Mouse (Mus musculus) embryonic fibroblast, embryonic 13.5 days (primary cell): ENCODE measurements at regions not wholly inside any gene's neighbourhood (a gene's known extent, or its start where the extent isn't known, plus 50 kb on each side); places are given as distances from the start of the nearest gene placed in this dataset.

Source experiments
- CTCF ChIP-seq: IDR thresholded peaks from 2 replicates; pipeline ENCODE4 v1.5.1; 2011; ENCODE audit warnings: mild to moderate bottlenecking, control low read depth, low read length, moderate library complexity, borderline replicate concordance; ENCODE audit not compliant: insufficient read depth
- POLR2A ChIP-seq: IDR thresholded peaks from 2 replicates; pipeline ENCODE4 v1.6.1; 2011; ENCODE audit warnings: low read depth, mild to moderate bottlenecking, control low read depth, low read length, moderate library complexity

- TF ChIP-seq POLR2A (no peak), CTCF (no peak)
Observed at GRCm38 (mm10) chr13:51917658-51918057, 71.2 kb downstream of the Gadd45g start.
